Mouse (Mus musculus) kidney, adult 11 months (tissue): Measurements from ENCODE around the gene Scamp2.

Experiments used
- DNase-seq: peaks from one replicate; pipeline ENCODE4 v3.0.0; 2022

The Scamp2 gene

GRCm38 (mm10) chr9:57560861-57561710 lies at the start of gene Scamp2:
Scamp2 (plus strand) TSS chr9:57560943.
- DNase-seq = peak; percentile 95

DNA sequence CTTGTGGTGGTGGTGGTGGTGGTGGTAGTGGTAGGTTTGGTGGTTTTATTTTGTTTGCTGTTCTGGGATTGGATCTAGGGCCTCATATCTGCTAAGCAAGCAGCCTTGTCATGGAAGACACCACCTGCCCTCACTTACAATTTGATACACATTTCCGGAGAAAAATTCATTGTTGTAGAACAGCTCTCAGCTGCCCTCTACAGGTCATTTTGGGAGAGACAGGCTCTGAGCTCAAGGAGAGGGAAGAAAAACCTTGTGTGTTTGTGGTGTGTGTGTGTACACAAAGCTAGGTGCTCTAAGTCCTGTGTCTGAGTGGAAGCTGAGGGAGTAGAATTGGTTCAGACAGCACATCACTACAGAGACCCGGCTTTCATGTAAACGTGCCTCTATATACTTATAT lies 43.6 kb upstream of the Scamp2 start:
- no peak for DNase-seq

- peak; percentile 51 for DNase-seq
These were observed 40.2 kb upstream of the Scamp2 start for GRCm38 (mm10) chr9:57520375-57521055.

GRCm38 (mm10) chr9:57521056-57521911 lies 39.5 kb upstream of the Scamp2 start, which contains the start of gene Cox5a:
Cox5a (plus strand) TSS chr9:57521274.
- peak; percentile 93 for DNase-seq

DNA sequence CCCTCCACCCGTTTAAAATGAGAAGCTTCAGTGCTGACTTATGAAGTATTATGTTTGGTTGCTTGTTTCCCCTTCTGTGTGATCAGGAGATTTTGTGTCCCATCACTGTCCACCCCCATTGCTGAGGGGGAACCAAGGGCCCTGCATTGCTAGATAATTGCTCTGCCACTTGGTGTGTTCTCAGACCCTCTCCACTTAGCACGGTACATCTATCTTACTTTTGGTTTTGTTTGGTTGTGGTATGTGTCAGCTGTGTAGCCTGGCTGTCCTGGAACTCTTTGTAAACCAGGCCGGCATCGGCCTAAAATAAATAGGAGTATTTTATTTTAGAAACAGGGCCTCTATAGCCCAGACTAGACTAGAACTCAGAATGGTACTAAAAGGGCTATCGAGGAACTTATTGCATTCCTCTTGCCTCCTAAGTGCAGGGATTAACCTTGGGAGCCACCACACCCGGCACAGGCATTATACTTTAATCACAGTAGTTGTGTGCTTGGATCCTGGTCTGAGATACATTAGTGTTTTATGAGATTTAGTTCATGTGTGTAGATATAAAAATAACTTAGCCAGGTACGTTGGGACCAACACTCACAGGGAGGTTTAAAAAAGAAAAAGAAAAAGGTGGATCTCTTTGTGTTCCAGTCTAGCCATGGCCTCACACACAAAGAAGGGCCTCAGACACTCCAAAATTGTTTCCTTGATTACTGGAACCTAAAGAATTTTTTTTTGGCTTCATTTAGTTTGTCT lies 38.5 kb upstream of the Scamp2 start:
- no peak for DNase-seq

GRCm38 (mm10) chr9:57522861-57523246 lies 37.9 kb upstream of the Scamp2 start:
- DNase-seq = no peak

DNA sequence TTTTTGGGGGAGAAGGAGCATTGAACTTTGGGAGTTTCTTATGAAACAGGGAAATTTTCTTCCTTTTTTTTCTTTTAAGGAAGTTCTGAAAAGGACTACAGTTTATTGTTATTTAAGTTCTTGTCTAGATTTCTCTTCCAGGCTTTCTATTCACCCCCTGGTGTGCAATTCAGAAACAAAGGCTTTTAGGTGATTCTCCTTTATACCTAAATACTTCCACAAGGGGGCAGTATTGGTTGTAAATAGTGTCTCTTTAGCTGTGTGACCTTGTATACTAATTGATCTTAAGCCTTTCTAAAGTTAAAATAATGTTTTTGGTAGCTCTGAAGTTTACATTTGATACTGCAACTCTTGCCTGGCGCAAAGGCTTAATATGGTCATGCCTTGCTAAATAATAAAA lies 37.0 kb upstream of the Scamp2 start:
- DNase-seq = no peak

- DNase-seq = no peak
These were observed 36.3 kb upstream of the Scamp2 start for GRCm38 (mm10) chr9:57524439-57524838.

- no peak for DNase-seq
These were observed 35.2 kb upstream of the Scamp2 start for GRCm38 (mm10) chr9:57525516-57525915.

DNA sequence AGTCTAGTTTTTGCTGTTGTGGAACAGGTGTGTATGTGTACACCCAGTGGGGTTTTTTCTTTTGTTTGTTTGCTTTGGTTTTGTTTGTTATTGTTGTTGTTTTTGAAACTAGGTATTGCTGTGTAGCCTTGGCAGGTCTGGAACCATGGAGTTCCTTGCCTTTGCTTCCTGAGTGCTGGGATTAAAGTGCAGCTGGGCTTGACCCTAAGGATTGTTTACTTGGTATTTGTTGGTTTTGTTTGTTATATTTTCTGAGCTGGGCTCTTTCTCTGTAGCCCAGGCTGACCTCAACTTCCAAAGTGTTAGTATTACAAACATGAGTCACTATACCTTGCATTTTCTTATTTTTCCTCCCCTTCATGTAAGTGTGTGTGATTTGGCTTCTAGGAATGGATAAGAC lies 34.3 kb upstream of the Scamp2 start:
- no peak for DNase-seq

- DNase-seq = no peak
These were observed 28.8 kb upstream of the Scamp2 start for GRCm38 (mm10) chr9:57531946-57532345.

DNA sequence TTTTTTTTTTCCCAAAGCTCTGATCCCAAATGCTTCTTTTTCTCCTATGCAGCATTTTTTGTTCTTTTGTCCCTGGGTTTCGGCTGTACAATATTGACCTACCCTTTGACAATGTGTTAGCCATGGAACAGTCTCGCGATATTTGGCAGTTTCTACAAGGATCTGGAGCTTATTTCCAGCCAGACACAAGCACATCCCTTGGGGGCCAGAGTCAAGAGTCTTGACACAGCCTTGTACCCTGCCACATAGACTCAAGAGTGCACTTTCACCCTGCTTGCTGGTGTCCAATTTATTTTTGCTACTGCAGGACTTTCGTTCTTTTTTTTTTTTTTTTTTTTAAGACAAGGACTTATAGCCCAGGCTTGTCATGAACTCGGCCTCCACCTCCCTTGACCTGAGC lies 24.4 kb upstream of the Scamp2 start:
- DNase-seq = no peak

- DNase-seq = peak; percentile 91
These were observed 23.6 kb upstream of the Scamp2 start, which contains the start of gene Fam219b for GRCm38 (mm10) chr9:57537044-57537727. Fam219b (plus strand) TSS chr9:57537528.

GRCm38 (mm10) chr9:57537728-57538181 lies 23.0 kb upstream of the Scamp2 start:
- no peak for DNase-seq

GRCm38 (mm10) chr9:57539550-57539949 lies 21.2 kb upstream of the Scamp2 start:
- no peak for DNase-seq

GRCm38 (mm10) chr9:57541312-57541711 lies 19.4 kb upstream of the Scamp2 start:
- no peak for DNase-seq

- DNase-seq = no peak
These were observed 16.8 kb upstream of the Scamp2 start for GRCm38 (mm10) chr9:57543951-57544350.

DNA sequence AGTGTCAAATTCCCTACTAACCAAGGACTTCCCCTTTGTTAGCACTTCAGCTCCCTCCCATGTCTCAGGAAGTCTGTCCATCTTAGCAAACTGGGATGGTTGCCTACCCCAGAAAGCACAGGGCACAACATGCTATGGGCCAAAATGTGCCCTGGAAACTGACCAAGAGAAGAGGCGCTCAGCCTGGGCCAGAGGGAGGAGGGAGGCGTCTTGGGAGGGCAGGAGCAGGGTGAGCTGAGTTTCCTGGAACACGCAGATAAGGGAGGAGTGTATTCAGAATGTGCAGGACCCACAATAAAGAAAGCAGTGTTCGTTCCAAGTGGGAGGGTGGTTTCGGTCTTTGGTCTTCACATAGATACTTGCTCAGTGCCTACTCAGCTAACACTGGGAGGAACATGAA lies 13.5 kb upstream of the Scamp2 start:
- no peak for DNase-seq

- DNase-seq = no peak
These were observed 12.9 kb upstream of the Scamp2 start for GRCm38 (mm10) chr9:57547869-57548268.

DNA sequence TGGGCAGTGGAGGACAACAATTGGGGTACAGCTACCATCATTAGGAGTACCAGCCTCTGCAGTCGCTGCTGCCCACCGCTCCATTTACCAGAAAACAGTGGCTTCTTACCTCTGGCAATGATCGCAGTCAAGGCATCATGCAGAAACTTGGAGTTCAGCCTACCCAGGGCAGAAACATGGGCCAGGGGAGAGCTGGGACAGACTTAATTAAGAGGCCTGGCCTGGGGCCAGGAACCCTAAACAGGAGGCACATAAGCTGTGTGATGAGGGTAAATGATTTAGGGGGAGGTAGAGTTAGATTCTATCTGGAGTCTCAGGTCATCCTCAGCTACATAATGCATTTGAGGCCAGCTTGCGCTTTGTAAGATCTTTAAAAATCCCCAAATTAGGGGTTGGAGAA lies 11.6 kb upstream of the Scamp2 start:
- DNase-seq = no peak

DNA sequence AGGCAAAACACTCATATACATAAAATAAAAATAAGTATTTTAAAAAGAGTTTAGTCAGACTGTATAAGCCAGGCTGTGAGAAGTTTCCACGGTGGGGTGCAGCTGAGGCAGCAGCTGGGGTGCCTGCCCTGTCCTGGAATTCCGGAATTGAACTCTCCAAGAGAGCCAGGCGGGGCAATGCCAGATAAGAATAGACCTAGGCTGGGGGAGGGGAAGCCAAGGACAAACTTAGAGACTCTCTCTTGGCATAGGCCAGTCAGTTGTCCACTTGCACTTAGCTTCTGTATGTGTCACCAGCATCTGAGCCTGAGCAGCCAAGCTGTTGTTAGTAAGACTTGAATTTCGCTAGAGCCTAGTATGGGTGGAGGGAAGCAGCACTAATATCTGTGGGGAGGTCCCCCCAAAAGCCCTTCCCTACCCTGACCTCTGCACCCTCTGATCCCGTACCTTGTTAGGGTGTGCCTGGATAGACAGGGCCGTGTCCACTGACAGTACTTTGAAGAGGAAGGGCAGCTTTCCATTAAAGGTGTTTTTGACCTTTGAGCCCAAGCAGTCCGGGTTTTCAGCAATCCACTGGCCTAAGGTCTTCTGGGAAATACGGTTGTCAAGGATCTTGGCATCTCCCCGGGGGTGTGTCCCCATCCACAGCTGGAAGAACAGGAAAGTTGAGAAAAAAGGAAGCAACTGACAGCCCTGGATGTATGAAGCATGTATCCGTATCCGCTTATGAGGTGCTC lies 10.4 kb upstream of the Scamp2 start:
- peak; percentile 76 for DNase-seq
